Mouse (Mus musculus) CH12.LX (cell line): ENCODE data around the gene Olfr1373. TPM values are rescaled to one million over a fixed set of nuclear protein-coding genes. Genes with fewer than 3 reads are reported as not detected.

Experiments
- DNase-seq: peaks from one replicate; pipeline ENCODE4 v3.0.0-alpha.2; 2013; ENCODE audit errors: extremely low read depth
- H3K27ac ChIP-seq: 2 replicates; pipeline ENCODE4 v1.5.1; 2012; ENCODE audit warnings: low read depth, mild to moderate bottlenecking, control low read depth, moderate library complexity; ENCODE audit not compliant: insufficient read depth
- H3K27me3 ChIP-seq: replicated peaks from 2 replicates; pipeline ENCODE3; 2012; ENCODE audit warnings: inconsistent platforms
- H3K36me3 ChIP-seq, 2 experiments: replicated peaks in 1 of 2; 2 replicates each; pipeline versions ENCODE3 to v1.6.1; 2012; ENCODE audit warnings: inconsistent platforms in 1 of 2, low read length in 1 of 2, mild to moderate bottlenecking in 1 of 2, mixed read lengths in 1 of 2, moderate library complexity in 1 of 2; ENCODE audit not compliant: control insufficient read depth in 1 of 2, insufficient read depth in 1 of 2
- H3K4me1 ChIP-seq, 2 experiments: 2 replicates each; pipeline ENCODE4 v1.6.1; 2012; ENCODE audit warnings: inconsistent platforms in 1 of 2, moderate library complexity in 1 of 2; ENCODE audit not compliant: insufficient read depth in 2 of 2, control insufficient read depth in 1 of 2
- H3K4me2 ChIP-seq: 2 replicates; pipeline ENCODE4 v1.6.1; 2012; ENCODE audit warnings: low read depth, mild to moderate bottlenecking, control low read depth; ENCODE audit not compliant: poor library complexity, insufficient read depth, severe bottlenecking
- H3K4me3 ChIP-seq, 3 experiments: fragments of 150-350 bp in 1 of 3; sonication (generic) in 1 of 3; replicated peaks in 1 of 3; 2 replicates each; pipeline versions ENCODE3 to v1.5.1; 2011 to 2012; ENCODE audit warnings: low read depth in 2 of 3, low read length in 2 of 3, mild to moderate bottlenecking in 2 of 3, moderate library complexity in 2 of 3, control low read depth in 1 of 3, improper control_type of control experiment in 1 of 3, inconsistent platforms in 1 of 3, mixed read lengths in 1 of 3; ENCODE audit not compliant: poor library complexity in 1 of 3
- H3K79me2 ChIP-seq: replicated peaks from 2 replicates; pipeline ENCODE4 v1.6.1; 2012; ENCODE audit warnings: mild to moderate bottlenecking, moderate library complexity; ENCODE audit not compliant: control insufficient read depth, poor library complexity, insufficient read depth, severe bottlenecking; ENCODE audit errors: extremely low read depth
- H3K9ac ChIP-seq: 2 replicates; pipeline ENCODE4 v1.6.1; 2012; ENCODE audit warnings: low read depth, mild to moderate bottlenecking, control low read depth, moderate library complexity; ENCODE audit not compliant: insufficient read depth
- H3K9me3 ChIP-seq: replicated peaks from 2 replicates; pipeline ENCODE3; 2012; ENCODE audit warnings: low read length, inconsistent platforms, mixed read lengths
- CHD1 ChIP-seq: IDR thresholded peaks from 2 replicates; pipeline ENCODE4 v1.6.1; 2012; ENCODE audit warnings: low read depth, low read length, improper control_type of control experiment, inconsistent platforms
- EP300 ChIP-seq: IDR thresholded peaks from 2 replicates; pipeline ENCODE4 v1.6.1; 2011; ENCODE audit warnings: low read length, improper control_type of control experiment
- ETS1 ChIP-seq: conservative IDR thresholded peaks from 2 replicates; pipeline ENCODE4 v1.6.1; 2012; ENCODE audit warnings: low read depth, mild to moderate bottlenecking, inconsistent platforms, low read length, improper control_type of control experiment, moderate library complexity
- GABPA ChIP-seq: IDR thresholded peaks from 2 replicates; pipeline ENCODE4 v1.6.1; 2012; ENCODE audit warnings: low read depth, low read length, improper control_type of control experiment, inconsistent platforms; ENCODE audit not compliant: insufficient replicate concordance
- HCFC1 ChIP-seq: IDR thresholded peaks from 2 replicates; pipeline ENCODE4 v1.6.1; 2012; ENCODE audit warnings: low read depth, mild to moderate bottlenecking, inconsistent platforms, low read length, improper control_type of control experiment
- JUN ChIP-seq: IDR thresholded peaks from 2 replicates; pipeline ENCODE4 v1.6.1; 2011; ENCODE audit warnings: low read depth, mild to moderate bottlenecking, low read length, improper control_type of control experiment, moderate library complexity; ENCODE audit not compliant: insufficient read depth
- KAT2A ChIP-seq: IDR thresholded peaks from 2 replicates; pipeline ENCODE4 v1.6.1; 2012; ENCODE audit warnings: low read length, improper control_type of control experiment, inconsistent platforms; ENCODE audit not compliant: insufficient replicate concordance
- MAFK ChIP-seq: IDR thresholded peaks from 2 replicates; pipeline ENCODE4 v1.6.1; 2011; ENCODE audit warnings: low read length, improper control_type of control experiment; ENCODE audit not compliant: insufficient replicate concordance
- MAX ChIP-seq: IDR thresholded peaks from 2 replicates; pipeline ENCODE4 v1.6.1; 2011; ENCODE audit warnings: low read length, improper control_type of control experiment
- MEF2A ChIP-seq: IDR thresholded peaks from 2 replicates; pipeline ENCODE4 v1.6.1; 2014; ENCODE audit warnings: low read depth, mild to moderate bottlenecking, inconsistent platforms, low read length, improper control_type of control experiment, borderline replicate concordance
- MXI1 ChIP-seq: IDR thresholded peaks from 2 replicates; pipeline ENCODE4 v1.6.1; 2011; ENCODE audit warnings: mild to moderate bottlenecking, low read depth, low read length, improper control_type of control experiment
- MYC ChIP-seq: IDR thresholded peaks from 2 replicates; pipeline ENCODE4 v1.6.1; 2011; ENCODE audit warnings: low read depth, mild to moderate bottlenecking, improper control_type of control experiment, low read length
- NRF1 ChIP-seq: IDR thresholded peaks from 2 replicates; pipeline ENCODE4 v1.6.1; 2014; ENCODE audit warnings: low read depth, mild to moderate bottlenecking, inconsistent platforms, low read length, improper control_type of control experiment, moderate library complexity
- PAX5 ChIP-seq: IDR thresholded peaks from 2 replicates; pipeline ENCODE4 v1.6.1; 2012; ENCODE audit warnings: low read length, inconsistent platforms, mixed read lengths
- POLR2A ChIP-seq: IDR thresholded peaks from 2 replicates; pipeline ENCODE4 v1.6.1; 2011; ENCODE audit warnings: low read depth, mild to moderate bottlenecking, improper control_type of control experiment, low read length
- POLR2AphosphoS2 ChIP-seq: IDR thresholded peaks from 2 replicates; pipeline ENCODE4 v1.6.1; 2011; ENCODE audit warnings: low read depth, low read length, improper control_type of control experiment
- RAD21 ChIP-seq: IDR thresholded peaks from 2 replicates; pipeline ENCODE4 v1.6.1; 2011; ENCODE audit warnings: low read depth, mild to moderate bottlenecking, low read length, improper control_type of control experiment, moderate library complexity
- RCOR1 ChIP-seq: conservative IDR thresholded peaks from 2 replicates; pipeline ENCODE4 v1.6.1; 2012; ENCODE audit warnings: low read depth, mild to moderate bottlenecking, inconsistent platforms, low read length, improper control_type of control experiment
- SIN3A ChIP-seq: IDR thresholded peaks from 2 replicates; pipeline ENCODE4 v1.6.1; 2012; ENCODE audit warnings: low read length, improper control_type of control experiment, inconsistent platforms
- SMC3 ChIP-seq: IDR thresholded peaks from 2 replicates; pipeline ENCODE4 v1.6.1; 2011; ENCODE audit warnings: low read depth, low read length, improper control_type of control experiment
- TBP ChIP-seq: conservative IDR thresholded peaks from 2 replicates; pipeline ENCODE4 v1.6.1; 2011; ENCODE audit warnings: low read depth, low read length, improper control_type of control experiment
- TCF12 ChIP-seq: IDR thresholded peaks from 2 replicates; pipeline ENCODE4 v1.6.1; 2014; ENCODE audit warnings: low read depth, mild to moderate bottlenecking, inconsistent platforms, low read length, improper control_type of control experiment
- UBTF ChIP-seq: IDR thresholded peaks from 2 replicates; pipeline ENCODE4 v1.6.1; 2012; ENCODE audit warnings: low read depth, mild to moderate bottlenecking, inconsistent platforms, low read length, improper control_type of control experiment, moderate library complexity
- USF1 ChIP-seq: IDR thresholded peaks from 2 replicates; pipeline ENCODE4 v1.6.1; 2014; ENCODE audit warnings: low read depth, mild to moderate bottlenecking, inconsistent platforms, low read length, improper control_type of control experiment
- USF2 ChIP-seq: conservative IDR thresholded peaks from 2 replicates; pipeline ENCODE4 v1.6.1; 2011; ENCODE audit warnings: low read depth, low read length, improper control_type of control experiment
- ZC3H11A ChIP-seq: IDR thresholded peaks from 2 replicates; pipeline ENCODE4 v1.6.1; 2012; ENCODE audit warnings: low read depth, mild to moderate bottlenecking, inconsistent platforms, low read length, improper control_type of control experiment
- ZKSCAN1 ChIP-seq: IDR thresholded peaks from 2 replicates; pipeline ENCODE4 v1.6.1; 2012; ENCODE audit warnings: low read depth, inconsistent platforms, low read length, improper control_type of control experiment, borderline replicate concordance
- ZMIZ1 ChIP-seq: IDR thresholded peaks from 2 replicates; pipeline ENCODE4 v1.6.1; 2012; ENCODE audit warnings: low read depth, mild to moderate bottlenecking, inconsistent platforms, low read length, improper control_type of control experiment
- ZNF384 ChIP-seq: IDR thresholded peaks from 2 replicates; pipeline ENCODE4 v1.6.1; 2012; ENCODE audit warnings: low read depth, low read length, improper control_type of control experiment, inconsistent platforms
- dilution Hi-C: fragments of 300-500 bp; cut with MboI; formaldehyde crosslinking; loops from 2 replicates; pipeline ENCODE4 v1.14.3; 2020; ENCODE audit warnings: low sequenced_read_pairs; ENCODE audit not compliant: extremely low pct_unique_long_range_greater_than_20kb, extremely low pct_ligation_motif_present
- in situ Hi-C: fragments of 300-500 bp; cut with MboI; formaldehyde crosslinking; loops from 3 replicates; pipeline ENCODE4 v1.14.3; 2019; ENCODE audit warnings: low sequenced_read_pairs, low pct_ligation_motif_present, low pct_unique_long_range_greater_than_20kb, mixed read lengths
- polyA plus RNA-seq: library from polyadenylated mRNA; unstranded; fragments of >175 nt; gene quantifications from 2 replicates; pipeline ENCODE4 v1.2.1, GENCODE M21; 2012; ENCODE audit warnings: low read depth; ENCODE audit not compliant: insufficient read length
- total RNA-seq, 2 experiments: library from RNA; depleted of rRNA; stranded (reverse); fragments of 300-350 nt in 1 of 2; fragments of >200 nt in 1 of 2; gene quantifications; 2 replicates each; pipeline ENCODE4 v1.2.3; 2012 to 2014

Olfr1373 gene
- total and polyA plus RNA-seq, 3 experiments = not detected

DNA sequence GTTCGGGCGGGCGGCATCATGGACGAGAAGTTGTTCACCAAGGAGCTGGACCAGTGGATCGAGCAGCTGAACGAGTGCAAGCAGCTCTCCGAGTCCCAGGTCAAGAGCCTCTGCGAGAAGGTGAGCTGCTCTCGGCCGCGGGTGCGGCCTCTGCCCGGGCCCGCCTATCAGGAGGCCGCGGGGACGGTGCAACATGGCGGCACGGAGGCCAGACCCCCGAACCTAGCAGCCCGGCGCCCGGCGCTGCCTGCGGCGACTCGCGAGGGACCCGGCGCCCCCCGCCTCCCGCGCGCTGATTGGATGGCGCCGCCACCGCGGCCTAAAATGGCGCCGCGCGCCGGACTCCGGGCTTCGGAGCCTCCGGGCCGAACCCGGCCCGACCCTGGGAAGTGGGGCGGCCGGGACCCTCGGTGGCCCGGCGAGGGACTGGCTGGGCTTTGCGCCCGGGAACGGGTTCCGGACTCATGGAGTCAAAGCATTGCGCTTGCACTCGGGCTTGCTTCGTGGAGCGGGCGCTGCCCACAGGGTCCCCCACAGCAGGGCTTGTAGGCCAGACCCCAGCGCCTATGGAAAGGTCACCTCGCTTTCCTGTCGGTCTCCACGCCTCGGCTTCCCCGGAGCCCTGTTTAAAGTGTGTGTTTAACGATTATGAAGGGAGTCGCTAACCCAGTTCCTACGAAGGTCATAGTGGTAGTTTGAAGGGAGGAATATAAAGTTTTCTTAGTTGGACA is 46.1 kb downstream of the Olfr1373 start:
- Histone ChIP-seq H3K9ac (peak overlapping the region; percentile 100), H3K36me3 (peaks cover 6 to 29% of the 10 kb centered on the region in 2 experiments), H3K9me3 (no peaks in the 10 kb centered on the region), H3K4me1 (peaks cover 21 to 50% of the 10 kb centered on the region in 2 experiments), H3K4me2 (no peak overlapping the region), H3K4me3 (peak overlapping the region; percentile 77 to 96 (median 85)), H3K27me3 (no peaks in the 10 kb centered on the region), H3K27ac (peak overlapping the region; percentile 85), H3K79me2 (peaks cover 55% of the 10 kb centered on the region)
- TF ChIP-seq HCFC1 (no peak), ZNF384 (no peak), UBTF (peak; percentile 68; the same call in 1 of the 2 replicates), SMC3 (no peak), MEF2A (no peak), NRF1 (peak; percentile 57; the same call in 1 of the 2 replicates), USF2 (no peak), CHD1 (no peak; the same call in 1 of the 2 replicates), JUN (no peak), RCOR1 (no peak), ETS1 (no peak), ZC3H11A (no peak), RAD21 (no peak), POLR2AphosphoS2 (no peak), ZMIZ1 (peak; percentile 18), POLR2A (peak; percentile 71), GABPA (no peak), TCF12 (peak; percentile 40; the same call in 1 of the 2 replicates), MXI1 (peak; percentile 54; the same call in 1 of the 2 replicates), PAX5 (no peak), ZKSCAN1 (no peak), KAT2A (no peak), MYC (no peak), TBP (no peak), MAFK (no peak), SIN3A (0 out of 2 replicates have a peak, but pooled peaks have one; percentile 14), EP300 (no peak), MAX (no peak), USF1 (no peak)
- in situ Hi-C loops (no loop called here), dilution Hi-C loops (no loop called here)
- peak; percentile 54 for DNase-seq
